Mouse (Mus musculus): ENCODE measurements at regions not wholly inside any gene's neighbourhood (a gene's known extent, or its start where the extent isn't known, plus 50 kb on each side); places are given as distances from the start of the nearest gene placed in this dataset.

DNA sequence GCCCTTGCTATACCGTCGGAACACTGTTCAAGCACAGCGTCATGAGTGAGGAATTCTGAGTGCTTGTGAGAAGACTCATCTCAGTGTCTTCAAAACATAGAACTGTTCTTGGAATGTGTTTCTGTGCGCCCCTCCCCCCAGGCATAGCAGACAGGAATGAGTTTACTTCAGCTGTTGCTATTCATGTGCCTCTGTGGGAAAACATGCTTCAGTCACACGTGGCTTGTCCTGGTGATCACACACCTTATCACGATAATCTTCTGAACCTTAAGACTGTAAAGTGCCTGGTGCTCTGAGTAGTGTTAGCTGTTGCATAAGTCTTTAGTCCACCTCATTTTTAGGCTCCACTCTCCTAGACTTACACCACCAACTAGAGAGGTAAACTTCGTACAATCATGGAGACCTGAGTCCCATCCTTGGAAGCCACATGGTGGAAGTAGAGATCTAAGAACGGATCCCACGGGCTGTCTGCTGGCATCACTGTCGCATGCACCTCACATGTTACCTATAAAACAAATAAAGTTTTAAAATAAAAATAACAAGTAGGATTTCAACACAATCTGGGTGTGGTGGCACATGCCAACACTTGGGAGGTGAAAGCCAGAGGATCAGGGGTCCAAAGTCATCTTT is 1143.8 kb downstream of the 4930447A16Rik start:
- H3K9me3 ChIP-seq (ENCODE audit: low read length), result no peaks in the 10 kb centered on the region
- WGBS, result 62% methylated on average over 10 of the region's 10 CpGs
- peaks cover 4% of the 10 kb centered on the region; the same call in 1 of the 2 replicates for H3K4me1 ChIP-seq (ENCODE audit: insufficient read depth, low read depth, low read length)
- H3K9ac ChIP-seq (replicated peaks; ENCODE audit: low read depth), result no peak overlapping the region
- peak; percentile 62 for DNase-seq (ENCODE audit: low spot score)
- peak; percentile 17; the same call in 1 of the 2 replicates for ATAC-seq
- TF ChIP-seq CTCF (IDR thresholded peaks at IDR 0.05), result no peak
- TF ChIP-seq EP300 (IDR thresholded peaks at IDR 0.05), result peak; percentile 54; the same call in 1 of the 2 replicates
- no peak overlapping the region for H3K4me3 ChIP-seq (ENCODE audit: low read depth, low read length)
- no peaks in the 10 kb centered on the region for H3K27me3 ChIP-seq (replicated peaks; ENCODE audit: insufficient read depth, low read length)
- H3K36me3 ChIP-seq (ENCODE audit: insufficient read depth, low read length), result no peaks in the 10 kb centered on the region
- no peak overlapping the region for H3K27ac ChIP-seq (ENCODE audit: low read length)
- H3K4me2 ChIP-seq (replicated peaks; ENCODE audit: low read depth, low read length), result no peak overlapping the region

- Histone ChIP-seq H3K9ac (replicated peaks; ENCODE audit: low read depth) (no peak overlapping the region), H3K36me3 (ENCODE audit: insufficient read depth, low read length) (no peaks in the 10 kb centered on the region), H3K27me3 (replicated peaks; ENCODE audit: insufficient read depth, low read length) (no peaks in the 10 kb centered on the region), H3K27ac (ENCODE audit: low read length) (no peak overlapping the region), H3K4me3 (ENCODE audit: low read depth, low read length) (no peak overlapping the region), H3K4me1 (ENCODE audit: insufficient read depth, low read depth, low read length) (peaks cover 4% of the 10 kb centered on the region; the same call in 1 of the 2 replicates), H3K4me2 (replicated peaks; ENCODE audit: low read depth, low read length) (no peak overlapping the region), H3K9me3 (ENCODE audit: low read length) (no peaks in the 10 kb centered on the region)
- TF ChIP-seq EP300 (IDR thresholded peaks at IDR 0.05), result no peak
- TF ChIP-seq CTCF (IDR thresholded peaks at IDR 0.05), result no peak
- DNase-seq (ENCODE audit: low spot score) (peak; percentile 57), ATAC-seq (no peak)
- WGBS, result 58% methylated on average over 8 of the region's 8 CpGs
Measured at GRCm38 (mm10) chr15:38570144-38570543, 1144.8 kb downstream of the 4930447A16Rik start.

- TF ChIP-seq CTCF (IDR thresholded peaks at IDR 0.05) (no peak), EP300 (IDR thresholded peaks at IDR 0.05) (no peak)
- H3K4me1 ChIP-seq (ENCODE audit: insufficient read depth, low read depth, low read length), result peaks cover 4% of the 10 kb centered on the region; the same call in 1 of the 2 replicates
- DNase-seq (ENCODE audit: low spot score) (peak; percentile 57), ATAC-seq (no peak)
- no peak overlapping the region for H3K4me2 ChIP-seq (replicated peaks; ENCODE audit: low read depth, low read length)
- no peaks in the 10 kb centered on the region for H3K27me3 ChIP-seq (replicated peaks; ENCODE audit: insufficient read depth, low read length)
- H3K27ac ChIP-seq (ENCODE audit: low read length), result no peak overlapping the region
- no peak overlapping the region for H3K9ac ChIP-seq (replicated peaks; ENCODE audit: low read depth)
- H3K4me3 ChIP-seq (ENCODE audit: low read depth, low read length), result no peak overlapping the region
- no peaks in the 10 kb centered on the region for H3K9me3 ChIP-seq (ENCODE audit: low read length)
- WGBS, result 42% methylated on average over 8 of the region's 8 CpGs
- no peaks in the 10 kb centered on the region for H3K36me3 ChIP-seq (ENCODE audit: insufficient read depth, low read length)
Measured at GRCm38 (mm10) chr15:38570735-38571134, 1145.4 kb downstream of the 4930447A16Rik start.

- H3K27me3 ChIP-seq (replicated peaks; ENCODE audit: insufficient read depth, low read length), result no peaks in the 10 kb centered on the region
- no peak overlapping the region for H3K4me3 ChIP-seq (ENCODE audit: low read depth, low read length)
- DNase-seq (ENCODE audit: low spot score) (no peak), ATAC-seq (no peak)
- WGBS, result 69% methylated on average over 4 of the region's 4 CpGs
- no peak overlapping the region for H3K4me2 ChIP-seq (replicated peaks; ENCODE audit: low read depth, low read length)
- no peaks in the 10 kb centered on the region for H3K36me3 ChIP-seq (ENCODE audit: insufficient read depth, low read length)
- no peaks in the 10 kb centered on the region for H3K9me3 ChIP-seq (ENCODE audit: low read length)
- H3K9ac ChIP-seq (replicated peaks; ENCODE audit: low read depth), result no peak overlapping the region
- TF ChIP-seq CTCF (IDR thresholded peaks at IDR 0.05) (no peak), EP300 (IDR thresholded peaks at IDR 0.05) (peak; percentile 13; the same call in 1 of the 2 replicates)
- no peak overlapping the region for H3K27ac ChIP-seq (ENCODE audit: low read length)
- H3K4me1 ChIP-seq (ENCODE audit: insufficient read depth, low read depth, low read length), result peaks cover 4% of the 10 kb centered on the region; the same call in 1 of the 2 replicates
Measured at GRCm38 (mm10) chr15:38572652-38573051, 1147.3 kb downstream of the 4930447A16Rik start.

DNA sequence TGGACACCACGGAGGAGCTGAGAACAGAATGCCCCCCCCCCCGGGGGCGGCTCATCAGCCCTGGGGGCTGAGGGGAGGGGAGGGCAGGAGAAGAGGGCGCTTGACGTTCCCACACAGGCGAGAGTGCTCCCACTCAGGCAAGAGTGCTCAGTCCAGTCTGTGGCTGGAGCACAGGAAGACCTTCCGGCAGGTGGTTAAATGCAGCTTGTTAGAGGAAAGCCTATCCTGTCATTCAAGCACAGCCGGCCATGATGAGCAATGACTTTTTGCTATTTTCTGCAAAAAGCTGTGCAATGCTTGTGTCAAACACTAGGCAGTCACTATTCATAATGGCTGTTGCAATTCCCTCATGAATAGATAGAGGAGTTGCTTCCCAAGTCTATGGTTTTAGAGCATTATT is 1149.1 kb downstream of the 4930447A16Rik start:
- H3K4me1 ChIP-seq (ENCODE audit: insufficient read depth, low read depth, low read length), result no peaks in the 10 kb centered on the region
- no peak overlapping the region for H3K4me3 ChIP-seq (ENCODE audit: low read depth, low read length)
- no peak for DNase-seq (ENCODE audit: low spot score)
- H3K27ac ChIP-seq (ENCODE audit: low read length), result no peak overlapping the region
- no peaks in the 10 kb centered on the region for H3K9me3 ChIP-seq (ENCODE audit: low read length)
- no peaks in the 10 kb centered on the region for H3K27me3 ChIP-seq (replicated peaks; ENCODE audit: insufficient read depth, low read length)
- 64% methylated on average over 8 of the region's 8 CpGs for WGBS
- no peak overlapping the region for H3K9ac ChIP-seq (replicated peaks; ENCODE audit: low read depth)
- H3K4me2 ChIP-seq (replicated peaks; ENCODE audit: low read depth, low read length), result no peak overlapping the region
- ATAC-seq, result no peak
- no peaks in the 10 kb centered on the region for H3K36me3 ChIP-seq (ENCODE audit: insufficient read depth, low read length)
- TF ChIP-seq EP300 (IDR thresholded peaks at IDR 0.05) (no peak), CTCF (IDR thresholded peaks at IDR 0.05) (no peak)

DNA sequence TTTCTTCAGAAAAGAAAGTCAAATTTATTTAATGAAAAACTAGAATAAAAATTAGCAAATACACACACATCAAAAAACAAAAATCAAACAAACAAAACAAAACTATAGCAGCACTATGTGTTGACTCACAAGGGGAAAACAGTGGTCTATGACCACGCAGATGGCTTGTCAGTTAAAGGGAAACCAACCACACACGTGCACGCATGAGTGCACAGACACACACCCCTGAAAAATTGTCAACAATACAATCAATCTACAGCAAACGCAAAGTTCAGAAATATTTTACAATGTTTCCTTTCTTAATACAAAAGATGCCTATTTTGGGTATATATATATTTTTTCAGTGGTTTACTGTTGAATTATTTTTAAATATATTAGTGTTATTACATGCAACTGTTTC is 1149.9 kb downstream of the 4930447A16Rik start:
- H3K27ac ChIP-seq (ENCODE audit: low read length), result no peak overlapping the region
- no peak for ATAC-seq
- H3K4me3 ChIP-seq (ENCODE audit: low read depth, low read length), result no peak overlapping the region
- no peak overlapping the region for H3K4me2 ChIP-seq (replicated peaks; ENCODE audit: low read depth, low read length)
- DNase-seq (ENCODE audit: low spot score), result no peak
- no peaks in the 10 kb centered on the region for H3K9me3 ChIP-seq (ENCODE audit: low read length)
- WGBS, result 77% methylated on average over 4 of the region's 4 CpGs
- no peak overlapping the region for H3K9ac ChIP-seq (replicated peaks; ENCODE audit: low read depth)
- no peak for TF ChIP-seq EP300 (IDR thresholded peaks at IDR 0.05)
- TF ChIP-seq CTCF (IDR thresholded peaks at IDR 0.05), result no peak
- no peaks in the 10 kb centered on the region for H3K36me3 ChIP-seq (ENCODE audit: insufficient read depth, low read length)
- H3K27me3 ChIP-seq (replicated peaks; ENCODE audit: insufficient read depth, low read length), result no peaks in the 10 kb centered on the region
- H3K4me1 ChIP-seq (ENCODE audit: insufficient read depth, low read depth, low read length), result no peaks in the 10 kb centered on the region

Data from lung, postnatal 0 days (tissue).